Mouse (Mus musculus) ES-Bruce4 (cell line): ENCODE measurements around the gene Tchhl1.

ENCODE experiments used
- CTCF ChIP-seq: IDR thresholded peaks from one replicate; pipeline ENCODE4 v1.8.1; 2011; ENCODE audit warnings: low read depth, low read length
- POLR2A ChIP-seq: IDR thresholded peaks from one replicate; pipeline ENCODE4 v1.8.1; 2011; ENCODE audit warnings: low read length; ENCODE audit not compliant: insufficient read depth

GRCm38 (mm10) chr3:93446128-93446755 lies 22.3 kb upstream of the Tchhl1 start:
- no peak for TF ChIP-seq POLR2A
- TF ChIP-seq CTCF = peak; percentile 23
